ENCODE assay signal across 44 mouse cellular contexts in genomic region chr16:22921761-22922160, GRCm38 (mm10). TPM values are rescaled to one million over a fixed set of nuclear protein-coding genes. Genes with fewer than 3 reads are reported as not detected.
"Had no signal": no experiment of that assay in that cellular context is flagged by ENCODE, and none has a peak within 500 bp of the region (broad histone marks: within the 10 kb centered on the region; RNA-seq: fewer than 3 reads in every experiment).

No protein-coding gene starts in this region.

- H3K27ac ChIP-seq: left cerebral cortex, adult 2 months; limb, embryonic 10.5 days; limb, embryonic 12.5 days; limb, embryonic 13.5 days; limb, embryonic 15.5 days; liver, embryonic 12.5 days; liver, embryonic 13.5 days; liver, embryonic 14.5 days; liver, embryonic 15.5 days; lung, embryonic 15.5 days; macrophage; midbrain, embryonic 10.5 days; midbrain, embryonic 12.5 days; midbrain, embryonic 13.5 days; midbrain, embryonic 15.5 days; neural tube, embryonic 12.5 days had no signal

- ATAC-seq: liver, embryonic 12.5 days; lung, postnatal 0 days; midbrain, embryonic 13.5 days; midbrain, embryonic 15.5 days; midbrain, embryonic 16.5 days had no signal

- H3K9me3 ChIP-seq: limb, embryonic 10.5 days; limb, embryonic 12.5 days; limb, embryonic 13.5 days; limb, embryonic 15.5 days; liver, embryonic 12.5 days; liver, embryonic 13.5 days; liver, embryonic 15.5 days; lung, embryonic 15.5 days; midbrain, embryonic 10.5 days; midbrain, embryonic 12.5 days; midbrain, embryonic 13.5 days; midbrain, embryonic 15.5 days; neural tube, embryonic 12.5 days had no signal

- H3K27me3 ChIP-seq: limb, embryonic 12.5 days; limb, embryonic 13.5 days; limb, embryonic 15.5 days; liver, embryonic 12.5 days; liver, embryonic 13.5 days; liver, embryonic 15.5 days; lung, embryonic 15.5 days; megakaryocyte, embryonic 14.5 days; midbrain, embryonic 12.5 days; midbrain, embryonic 13.5 days; midbrain, embryonic 15.5 days; neural tube, embryonic 12.5 days had no signal

- H3K4me2 ChIP-seq: limb, embryonic 12.5 days; limb, embryonic 13.5 days; limb, embryonic 15.5 days; liver, embryonic 12.5 days; liver, embryonic 13.5 days; liver, embryonic 15.5 days; lung, embryonic 14.5 days; lung, embryonic 15.5 days; midbrain, embryonic 11.5 days; midbrain, embryonic 12.5 days; midbrain, embryonic 13.5 days; midbrain, embryonic 15.5 days; neural tube, embryonic 12.5 days had no signal

- H3K4me3 ChIP-seq: left cerebral cortex, adult 2 months; limb, embryonic 10.5 days; limb, embryonic 12.5 days; limb, embryonic 13.5 days; limb, embryonic 15.5 days; liver, embryonic 12.5 days; liver, embryonic 13.5 days; liver, embryonic 15.5 days; lung, embryonic 15.5 days; megakaryocyte, embryonic 14.5 days; midbrain, embryonic 10.5 days; midbrain, embryonic 12.5 days; midbrain, embryonic 13.5 days; midbrain, embryonic 15.5 days; myocyte; neural tube, embryonic 12.5 days had no signal

- DNase-seq: left cerebral cortex, postnatal 4 days; liver, embryonic 13.5 days; lung, adult 18-20 months; lung, adult 2 months; lung, embryonic 14.5 days; lung, postnatal 10 days; lung, postnatal 14 days; lung, postnatal 36 days; lung, postnatal 4 days; midbrain, embryonic 14.5 days had no signal

- H3K36me3 ChIP-seq: limb, embryonic 10.5 days; limb, embryonic 12.5 days; limb, embryonic 13.5 days; limb, embryonic 15.5 days; liver, embryonic 12.5 days; liver, embryonic 13.5 days; liver, embryonic 15.5 days; lung, embryonic 15.5 days; midbrain, embryonic 10.5 days; midbrain, embryonic 12.5 days; midbrain, embryonic 13.5 days; midbrain, embryonic 15.5 days; neural tube, embryonic 12.5 days had no signal

- H3K4me1 ChIP-seq: liver, embryonic 13.5 days; liver, embryonic 15.5 days; lung, embryonic 15.5 days; midbrain, embryonic 10.5 days; midbrain, embryonic 12.5 days; midbrain, embryonic 13.5 days; midbrain, embryonic 15.5 days; neural tube, embryonic 12.5 days had no signal

- H3K9ac ChIP-seq: limb, embryonic 12.5 days; limb, embryonic 13.5 days; limb, embryonic 15.5 days; liver, embryonic 12.5 days; liver, embryonic 13.5 days; liver, embryonic 14.5 days; liver, embryonic 15.5 days; lung, embryonic 14.5 days; lung, embryonic 15.5 days; midbrain, embryonic 12.5 days; midbrain, embryonic 13.5 days; midbrain, embryonic 15.5 days; neural tube, embryonic 12.5 days had no signal

RNA-seq across cellular contexts. Expression of gene Fetub, which starts 3.6 kb away (rescaled TPM):
- total RNA-seq: left cerebral cortex, adult 18-20 months; left cerebral cortex, adult 2 months; left cerebral cortex, adult 8-10 months; left cerebral cortex, postnatal 14 days; left cerebral cortex, postnatal 25 days; left cerebral cortex, postnatal 36 days; left cerebral cortex, postnatal 4 days; megakaryocyte progenitor cell, adult 5-6 weeks; megakaryocyte, adult 5-6 weeks; megakaryocyte-erythroid progenitor cell, adult 5-6 weeks; midbrain, postnatal 0 days; monocyte, adult 5-6 weeks had no signal
- polyA plus RNA-seq: limb, embryonic 10.5 days; limb, embryonic 11.5 days; limb, embryonic 12.5 days; limb, embryonic 13.5 days; lung, embryonic 14.5 days; lung, embryonic 15.5 days; lung, embryonic 16.5 days; macrophage; midbrain, embryonic 10.5 days; midbrain, embryonic 11.5 days; midbrain, embryonic 12.5 days; midbrain, embryonic 13.5 days; midbrain, embryonic 14.5 days; midbrain, embryonic 15.5 days; midbrain, embryonic 16.5 days; neural tube, embryonic 11.5 days; neural tube, embryonic 12.5 days had no signal

RNA-seq across cellular contexts. Expression of gene Hrg, which starts 29.1 kb away (rescaled TPM):
- total RNA-seq: left cerebral cortex, adult 18-20 months; left cerebral cortex, adult 2 months; left cerebral cortex, adult 8-10 months; left cerebral cortex, postnatal 10 days; left cerebral cortex, postnatal 14 days; left cerebral cortex, postnatal 25 days; left cerebral cortex, postnatal 36 days; left cerebral cortex, postnatal 4 days; megakaryocyte progenitor cell, adult 5-6 weeks; megakaryocyte, adult 5-6 weeks; megakaryocyte-erythroid progenitor cell, adult 5-6 weeks; midbrain, postnatal 0 days; monocyte, adult 5-6 weeks had no signal
- polyA plus RNA-seq: limb, embryonic 10.5 days; limb, embryonic 11.5 days; limb, embryonic 12.5 days; limb, embryonic 13.5 days; limb, embryonic 15.5 days; lung, embryonic 14.5 days; lung, embryonic 15.5 days; lung, embryonic 16.5 days; macrophage; midbrain, embryonic 11.5 days; midbrain, embryonic 13.5 days; midbrain, postnatal 0 days; myocyte; neural tube, embryonic 12.5 days had no signal

RNA-seq across cellular contexts. Expression of gene Ahsg, which starts 30.7 kb away (rescaled TPM):
- total RNA-seq: left cerebral cortex, adult 18-20 months; left cerebral cortex, adult 2 months; left cerebral cortex, postnatal 10 days; left cerebral cortex, postnatal 14 days; left cerebral cortex, postnatal 25 days; left cerebral cortex, postnatal 36 days; left cerebral cortex, postnatal 4 days; megakaryocyte progenitor cell, adult 5-6 weeks; megakaryocyte, adult 5-6 weeks; megakaryocyte-erythroid progenitor cell, adult 5-6 weeks; midbrain, postnatal 0 days; monocyte, adult 5-6 weeks had no signal
- polyA plus RNA-seq: limb, embryonic 10.5 days; limb, embryonic 11.5 days; limb, embryonic 13.5 days; macrophage; midbrain, embryonic 10.5 days; midbrain, embryonic 12.5 days; midbrain, embryonic 14.5 days; midbrain, embryonic 15.5 days; midbrain, embryonic 16.5 days; myocyte; neural tube, embryonic 11.5 days had no signal
